Mouse (Mus musculus) liver, embryonic 15.5 days (tissue): ENCODE data around the gene Ephb1. TPM values are rescaled to one million over a fixed set of nuclear protein-coding genes. Genes with fewer than 3 reads are reported as not detected.
A peak's percentile ranks its signal among the peaks of the same experiment; 100 is the strongest.

Experiments
- ATAC-seq: fragments of 200-750 bp; cut with Nextera tagmentation; 2 replicates; pipeline ENCODE4 v1.8.0; 2017; ENCODE audit warnings: moderate number of reproducible peaks, mild to moderate bottlenecking, moderate library complexity; ENCODE audit not compliant: insufficient read depth
- H3K27ac ChIP-seq: fragments of 300-500 bp; sonication (generic); replicated peaks from 2 replicates; pipeline ENCODE4 v1.5.1; 2015; ENCODE audit warnings: mild to moderate bottlenecking, inconsistent platforms
- H3K27me3 ChIP-seq: fragments of 300-500 bp; sonication (generic); 2 replicates; pipeline ENCODE4 v1.6.1; 2015; ENCODE audit warnings: mild to moderate bottlenecking, inconsistent platforms
- H3K36me3 ChIP-seq: fragments of 300-500 bp; sonication (generic); replicated peaks from 2 replicates; pipeline ENCODE4 v1.6.1; 2015; ENCODE audit warnings: moderate library complexity, mild to moderate bottlenecking, inconsistent platforms
- H3K4me1 ChIP-seq: fragments of 300-500 bp; sonication (generic); replicated peaks from 2 replicates; pipeline ENCODE4 v1.6.1; 2015; ENCODE audit warnings: inconsistent platforms
- H3K4me2 ChIP-seq: fragments of 300-500 bp; sonication (generic); 2 replicates; pipeline ENCODE4 v1.6.1; 2015; ENCODE audit warnings: moderate library complexity, mild to moderate bottlenecking, inconsistent platforms
- H3K4me3 ChIP-seq: fragments of 300-500 bp; sonication (generic); replicated peaks from 2 replicates; pipeline ENCODE4 v1.5.1; 2015; ENCODE audit warnings: mild to moderate bottlenecking, inconsistent platforms
- H3K9ac ChIP-seq: fragments of 300-500 bp; sonication (generic); 2 replicates; pipeline ENCODE4 v1.6.1; 2015; ENCODE audit warnings: moderate library complexity, mild to moderate bottlenecking, inconsistent platforms
- H3K9me3 ChIP-seq: fragments of 300-500 bp; sonication (generic); replicated peaks from 2 replicates; pipeline ENCODE4 v1.6.1; 2016; ENCODE audit warnings: inconsistent platforms
- WGBS: fragments of 180-500 bp; shearing (Covaris S2); methylation state at CpG from one replicate; pipeline ENCODE4 v1.1.7; 2015; ENCODE audit warnings: mixed read lengths; ENCODE audit not compliant: insufficient replicate concordance; 5-methylcytosine and 5-hydroxymethylcytosine counted together
- polyA plus RNA-seq: library from polyadenylated mRNA; unstranded; fragments of >200 nt; fragmentation: Nextera tagmentation; extraction: Ambion mirVana; gene quantifications from 2 replicates; pipeline ENCODE4 v1.2.1, GENCODE M21; 2015

The Ephb1 gene
- polyA plus RNA-seq, 1 experiment from 2014 or later = 0.20 TPM

- no peak for ATAC-seq
- 84% methylated on average over 11 of the region's 11 CpGs for WGBS
- H3K27ac ChIP-seq = no peak overlapping the region
- peaks cover 14% of the 10 kb centered on the region for H3K4me1 ChIP-seq
- no peaks in the 10 kb centered on the region for H3K9me3 ChIP-seq
- no peak overlapping the region for H3K9ac ChIP-seq
- no peak overlapping the region for H3K4me3 ChIP-seq
- H3K27me3 ChIP-seq = no peaks in the 10 kb centered on the region
- H3K4me2 ChIP-seq = no peak overlapping the region
- no peaks in the 10 kb centered on the region for H3K36me3 ChIP-seq
Measured at GRCm38 (mm10) chr9:102001633-102002165, 352.8 kb downstream of the Ephb1 start.

DNA sequence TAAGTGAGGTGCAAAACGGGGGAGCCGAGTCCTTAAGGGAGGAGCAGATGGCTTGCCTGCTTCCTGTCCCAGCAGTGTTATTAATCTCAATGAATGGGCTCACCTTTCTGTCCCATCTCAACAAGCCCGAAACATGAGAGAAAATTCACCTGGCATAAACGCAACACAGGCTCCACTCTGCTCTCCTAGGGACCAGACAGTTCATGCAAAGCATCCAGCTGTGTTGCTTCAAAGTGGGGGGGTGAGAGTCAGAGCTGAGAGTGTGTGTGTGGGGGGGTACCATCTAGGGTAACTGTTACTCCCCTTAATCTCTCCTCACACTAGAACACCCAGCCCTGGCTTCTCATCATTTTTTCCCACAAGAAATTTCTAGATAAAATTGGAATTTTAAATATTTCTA, 354.8 kb downstream of the Ephb1 start:
- H3K36me3 ChIP-seq = no peaks in the 10 kb centered on the region
- no peaks in the 10 kb centered on the region for H3K27me3 ChIP-seq
- H3K9me3 ChIP-seq = no peaks in the 10 kb centered on the region
- WGBS = 66% methylated on average over 4 of the region's 4 CpGs
- no peak overlapping the region for H3K4me3 ChIP-seq
- no peak overlapping the region for H3K27ac ChIP-seq
- peaks cover 29% of the 10 kb centered on the region for H3K4me1 ChIP-seq
- H3K9ac ChIP-seq = no peak overlapping the region
- no peak overlapping the region for H3K4me2 ChIP-seq
- no peak for ATAC-seq

- Histone ChIP-seq H3K27ac (peak overlapping the region; percentile 94), H3K4me2 (peak overlapping the region; percentile 66), H3K4me3 (no peak overlapping the region), H3K27me3 (no peaks in the 10 kb centered on the region), H3K9ac (0 out of 2 replicates have a peak overlapping the region, but pooled peaks have one; percentile 25), H3K36me3 (no peaks in the 10 kb centered on the region), H3K9me3 (no peaks in the 10 kb centered on the region), H3K4me1 (peaks cover 56% of the 10 kb centered on the region)
- no peak for ATAC-seq
- WGBS = 67% methylated on average over 16 of the region's 16 CpGs
Measured at GRCm38 (mm10) chr9:101996771-101997500, 357.6 kb downstream of the Ephb1 start.

DNA sequence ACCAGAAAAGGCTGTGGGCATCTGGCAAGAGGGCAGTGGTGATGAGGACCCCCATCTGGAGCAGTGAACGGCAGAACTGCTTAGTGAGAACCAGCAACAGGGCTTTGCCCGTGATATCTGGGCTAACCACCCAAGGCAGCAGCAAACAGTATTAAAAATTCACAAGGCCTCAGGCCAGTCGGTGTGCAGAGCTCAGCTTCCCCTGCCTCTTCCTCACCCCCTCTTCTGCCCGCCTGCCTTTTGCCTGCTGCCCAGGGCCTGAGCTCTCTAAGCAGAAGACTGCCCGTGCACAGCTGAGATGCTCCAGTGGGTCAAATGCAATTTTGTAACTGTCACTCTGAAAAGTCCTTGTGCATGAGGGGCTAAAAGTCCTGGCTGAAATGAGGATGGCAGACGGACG, 358.3 kb downstream of the Ephb1 start:
- Histone ChIP-seq H3K4me1 (peaks cover 63% of the 10 kb centered on the region), H3K27ac (peak overlapping the region; percentile 94), H3K4me3 (peak overlapping the region; percentile 33), H3K4me2 (peak overlapping the region; percentile 66), H3K27me3 (no peaks in the 10 kb centered on the region), H3K36me3 (no peaks in the 10 kb centered on the region), H3K9ac (peak overlapping the region; percentile 25; the same call in 1 of the 2 replicates), H3K9me3 (no peaks in the 10 kb centered on the region)
- no peak for ATAC-seq
- 47% methylated on average over 7 of the region's 7 CpGs for WGBS

DNA sequence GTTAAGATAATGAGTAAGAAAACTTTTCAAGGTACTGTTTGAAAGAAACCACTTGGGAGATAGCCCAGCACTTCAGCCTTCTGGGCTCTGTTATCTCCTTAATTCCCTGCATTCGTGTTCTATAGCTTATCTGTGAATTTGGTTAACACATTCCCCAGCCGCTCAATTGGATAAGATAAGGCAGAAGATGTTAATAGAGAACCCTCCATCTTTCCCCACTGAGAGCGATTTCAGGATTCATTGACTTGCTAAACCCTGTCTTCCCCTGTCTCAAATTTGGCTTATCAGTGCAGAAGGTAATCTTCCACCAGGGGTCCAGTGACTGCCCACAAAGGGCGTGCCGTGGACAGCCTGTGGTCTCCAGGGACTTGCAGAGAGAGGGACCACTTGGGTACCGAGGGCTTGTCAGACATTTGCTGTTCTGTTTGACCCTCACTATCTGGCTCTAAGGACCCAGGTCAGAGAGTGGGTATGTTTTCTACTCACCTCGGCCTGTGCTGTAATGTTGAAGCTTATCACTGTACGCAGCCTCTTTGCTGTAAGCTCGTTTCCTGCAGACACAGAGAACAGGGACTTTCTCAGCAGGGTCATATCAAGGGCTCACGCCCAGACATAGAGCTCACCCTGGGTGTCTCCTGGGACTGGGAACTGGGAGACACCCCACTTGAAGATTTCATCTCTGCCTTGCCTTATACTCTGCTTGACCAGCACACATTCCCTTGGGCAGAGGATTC, 358.9 kb downstream of the Ephb1 start:
- H3K36me3 ChIP-seq = no peaks in the 10 kb centered on the region
- peak overlapping the region; percentile 94 for H3K27ac ChIP-seq
- peak overlapping the region; percentile 33 for H3K4me3 ChIP-seq
- no peaks in the 10 kb centered on the region for H3K27me3 ChIP-seq
- peaks cover 69% of the 10 kb centered on the region for H3K4me1 ChIP-seq
- H3K9ac ChIP-seq = peak overlapping the region; percentile 30
- H3K9me3 ChIP-seq = no peaks in the 10 kb centered on the region
- ATAC-seq = peak; percentile 95
- 8% methylated on average over 10 of the region's 10 CpGs for WGBS
- H3K4me2 ChIP-seq = peak overlapping the region; percentile 66

- H3K27ac ChIP-seq = peak overlapping the region; percentile 26
- H3K4me3 ChIP-seq = no peak overlapping the region
- no peak overlapping the region for H3K9ac ChIP-seq
- 79% methylated on average over 2 of the region's 2 CpGs for WGBS
- H3K9me3 ChIP-seq = no peaks in the 10 kb centered on the region
- H3K4me1 ChIP-seq = peaks cover 84% of the 10 kb centered on the region
- H3K36me3 ChIP-seq = no peaks in the 10 kb centered on the region
- H3K27me3 ChIP-seq = no peaks in the 10 kb centered on the region
- no peak for ATAC-seq
- H3K4me2 ChIP-seq = peak overlapping the region; percentile 66; the same call in 1 of the 2 replicates
Measured at GRCm38 (mm10) chr9:101994086-101994485, 360.4 kb downstream of the Ephb1 start.

DNA sequence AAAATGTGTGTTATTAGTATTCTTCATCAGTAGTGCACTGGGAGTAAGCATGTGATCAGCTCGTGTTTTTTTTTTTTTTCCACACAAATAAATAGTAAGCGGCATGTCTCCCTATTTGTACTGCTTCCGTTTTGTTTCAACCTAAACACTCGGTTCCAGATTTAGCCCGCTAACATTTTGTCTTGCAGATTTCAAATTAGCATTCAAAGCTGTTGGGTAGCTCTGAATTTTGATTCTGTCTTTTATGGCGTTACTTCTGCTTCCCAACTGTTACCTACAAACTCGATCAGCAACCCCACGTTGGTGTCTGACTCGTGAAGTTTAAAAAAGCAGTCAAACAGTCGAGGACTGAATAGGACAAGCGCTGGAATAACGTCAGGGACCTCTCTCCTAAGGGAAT, 363.7 kb downstream of the Ephb1 start:
- 74% methylated on average over 12 of the region's 12 CpGs for WGBS
- no peak for ATAC-seq
- no peaks in the 10 kb centered on the region for H3K9me3 ChIP-seq
- H3K36me3 ChIP-seq = no peaks in the 10 kb centered on the region
- H3K4me3 ChIP-seq = no peak overlapping the region
- H3K27ac ChIP-seq = peak overlapping the region; percentile 34
- no peak overlapping the region for H3K9ac ChIP-seq
- no peaks in the 10 kb centered on the region for H3K27me3 ChIP-seq
- no peak overlapping the region for H3K4me2 ChIP-seq
- peaks cover 91% of the 10 kb centered on the region for H3K4me1 ChIP-seq

- WGBS = 60% methylated on average over 6 of the region's 6 CpGs
- peak overlapping the region; percentile 42 for H3K4me2 ChIP-seq
- no peak overlapping the region for H3K9ac ChIP-seq
- H3K27me3 ChIP-seq = no peaks in the 10 kb centered on the region
- H3K4me3 ChIP-seq = no peak overlapping the region
- no peaks in the 10 kb centered on the region for H3K9me3 ChIP-seq
- H3K27ac ChIP-seq = peak overlapping the region; percentile 34
- no peaks in the 10 kb centered on the region for H3K36me3 ChIP-seq
- H3K4me1 ChIP-seq = peaks cover 83% of the 10 kb centered on the region
- ATAC-seq = peak; percentile 36; the same call in 1 of the 2 replicates
Measured at GRCm38 (mm10) chr9:101990032-101990431, 364.5 kb downstream of the Ephb1 start.

GRCm38 (mm10) chr9:101986910-101987309, 367.6 kb downstream of the Ephb1 start:
- H3K4me2 ChIP-seq = no peak overlapping the region
- H3K9me3 ChIP-seq = no peaks in the 10 kb centered on the region
- WGBS = 38% methylated on average over 2 of the region's 2 CpGs
- no peak overlapping the region for H3K4me3 ChIP-seq
- H3K9ac ChIP-seq = no peak overlapping the region
- peak overlapping the region; percentile 24; the same call in 1 of the 2 replicates for H3K27ac ChIP-seq
- H3K36me3 ChIP-seq = no peaks in the 10 kb centered on the region
- peak; percentile 63 for ATAC-seq
- no peaks in the 10 kb centered on the region for H3K27me3 ChIP-seq
- peaks cover 52% of the 10 kb centered on the region for H3K4me1 ChIP-seq

GRCm38 (mm10) chr9:101982378-101982777, 372.1 kb downstream of the Ephb1 start:
- Histone ChIP-seq H3K4me3 (no peak overlapping the region), H3K9me3 (no peaks in the 10 kb centered on the region), H3K9ac (no peak overlapping the region), H3K27me3 (no peaks in the 10 kb centered on the region; the same call in 1 of the 2 replicates), H3K4me2 (no peak overlapping the region), H3K36me3 (no peaks in the 10 kb centered on the region), H3K4me1 (peaks cover 13% of the 10 kb centered on the region), H3K27ac (no peak overlapping the region)
- no peak for ATAC-seq
- 66% methylated on average over 7 of the region's 7 CpGs for WGBS

- H3K36me3 ChIP-seq = no peaks in the 10 kb centered on the region
- 62% methylated on average over 2 of the region's 2 CpGs for WGBS
- no peak overlapping the region for H3K4me3 ChIP-seq
- no peak for ATAC-seq
- no peak overlapping the region for H3K9ac ChIP-seq
- H3K9me3 ChIP-seq = no peaks in the 10 kb centered on the region
- H3K4me1 ChIP-seq = peaks cover under 1% of the 10 kb centered on the region
- no peaks in the 10 kb centered on the region; the same call in 1 of the 2 replicates for H3K27me3 ChIP-seq
- H3K4me2 ChIP-seq = no peak overlapping the region
- H3K27ac ChIP-seq = no peak overlapping the region
Measured at GRCm38 (mm10) chr9:101981161-101981560, 373.3 kb downstream of the Ephb1 start.
